Mouse (Mus musculus) neural tube, embryonic 13.5 days (tissue): Measurements from ENCODE around the gene Wfdc5. TPM values are rescaled to one million over a fixed set of nuclear protein-coding genes. Genes with fewer than 3 reads are reported as not detected.
A peak's percentile ranks its signal among the peaks of the same experiment; 100 is the strongest.

ENCODE experiments used
- ATAC-seq: fragments of 200-750 bp; cut with Nextera tagmentation; 2 replicates; pipeline ENCODE4 v1.8.0; 2017; ENCODE audit warnings: low read depth, mild to moderate bottlenecking, moderate TSS enrichment, moderate library complexity
- H3K27ac ChIP-seq: fragments of 300-500 bp; sonication (generic); replicated peaks from 2 replicates; pipeline ENCODE4 v1.5.1; 2015; ENCODE audit warnings: moderate library complexity, mild to moderate bottlenecking, inconsistent platforms
- H3K27me3 ChIP-seq: fragments of 300-500 bp; sonication (generic); 2 replicates; pipeline ENCODE4 v1.6.1; 2015; ENCODE audit warnings: mild to moderate bottlenecking, inconsistent platforms
- H3K36me3 ChIP-seq: fragments of 300-500 bp; sonication (generic); 2 replicates; pipeline ENCODE4 v1.6.1; 2015; ENCODE audit warnings: mild to moderate bottlenecking, inconsistent platforms
- H3K4me1 ChIP-seq: fragments of 300-500 bp; sonication (generic); replicated peaks from 2 replicates; pipeline ENCODE4 v1.6.1; 2015; ENCODE audit warnings: inconsistent platforms
- H3K4me2 ChIP-seq: fragments of 300-500 bp; sonication (generic); 2 replicates; pipeline ENCODE4 v1.6.1; 2015; ENCODE audit warnings: inconsistent platforms, mild to moderate bottlenecking, moderate library complexity
- H3K4me3 ChIP-seq: fragments of 300-500 bp; sonication (generic); 2 replicates; pipeline ENCODE4 v1.5.1; 2015; ENCODE audit warnings: mild to moderate bottlenecking, inconsistent platforms
- H3K9ac ChIP-seq: fragments of 300-500 bp; sonication (generic); 2 replicates; pipeline ENCODE4 v1.6.1; 2015; ENCODE audit warnings: moderate library complexity, mild to moderate bottlenecking, inconsistent platforms
- H3K9me3 ChIP-seq: fragments of 300-500 bp; sonication (generic); 2 replicates; pipeline ENCODE4 v1.6.1; 2016; ENCODE audit warnings: inconsistent platforms
- WGBS: fragments of 180-500 bp; shearing (Covaris S2); methylation state at CpG from one replicate; pipeline ENCODE4 v1.1.7; 2015; 5-methylcytosine and 5-hydroxymethylcytosine counted together
- polyA plus RNA-seq: library from polyadenylated mRNA; unstranded; fragments of >200 nt; fragmentation: Nextera tagmentation; extraction: Ambion mirVana; gene quantifications from 2 replicates; pipeline ENCODE4 v1.2.1, GENCODE M21; 2015

The Wfdc5 gene
- polyA plus RNA-seq, 1 experiment from 2014 or later = not detected

DNA sequence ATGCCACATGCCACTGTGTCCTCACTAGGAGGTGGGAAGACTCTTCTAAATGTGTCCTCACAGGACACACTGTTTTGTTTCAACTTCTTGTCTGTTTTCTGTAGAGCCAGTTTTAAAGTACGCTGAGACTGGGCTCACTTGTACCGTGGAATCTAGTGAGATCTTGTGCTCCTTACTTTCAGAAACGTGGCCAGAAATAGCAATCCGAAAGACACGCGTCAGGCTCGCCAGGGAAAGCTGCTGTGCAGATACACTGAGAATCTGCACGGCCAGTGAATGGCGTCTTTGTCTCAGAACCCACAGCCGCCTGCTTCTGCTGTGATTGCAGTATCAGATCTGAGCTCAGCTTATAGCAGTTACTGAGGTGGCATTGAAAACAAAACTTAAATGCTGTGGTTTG is 40.5 kb downstream of the Wfdc5 start:
- Histone ChIP-seq H3K36me3 (no peaks in the 10 kb centered on the region), H3K4me2 (no peak overlapping the region), H3K4me3 (no peak overlapping the region), H3K9ac (no peak overlapping the region), H3K27ac (peak overlapping the region; percentile 6), H3K27me3 (no peaks in the 10 kb centered on the region), H3K4me1 (peaks cover 30% of the 10 kb centered on the region), H3K9me3 (no peaks in the 10 kb centered on the region)
- ATAC-seq = no peak
- WGBS = 51% methylated on average over 10 of the region's 10 CpGs

DNA sequence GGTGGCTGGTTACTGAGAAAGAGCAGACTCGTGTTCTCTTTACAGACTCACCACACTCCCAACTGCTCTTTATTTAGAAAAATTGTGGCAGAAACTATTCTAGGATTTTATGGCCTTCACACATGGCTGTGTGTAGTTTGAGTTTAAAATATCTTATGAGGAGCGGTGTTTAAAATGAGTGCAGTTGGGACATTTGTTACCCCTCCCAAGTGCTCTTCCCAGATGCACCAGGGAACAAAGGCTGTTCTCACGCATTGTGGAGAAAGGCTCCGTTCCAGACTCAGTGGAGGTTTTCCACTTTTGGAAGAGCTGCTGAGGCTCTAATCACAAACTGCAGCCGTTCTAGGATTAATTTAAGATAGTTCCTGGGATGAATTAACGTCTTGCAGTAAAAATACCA is 44.8 kb downstream of the Wfdc5 start:
- ATAC-seq = no peak
- H3K36me3 ChIP-seq = peaks cover 7% of the 10 kb centered on the region; the same call in 1 of the 2 replicates
- no peak overlapping the region for H3K9ac ChIP-seq
- H3K4me2 ChIP-seq = no peak overlapping the region
- peaks cover 37% of the 10 kb centered on the region for H3K4me1 ChIP-seq
- no peaks in the 10 kb centered on the region for H3K27me3 ChIP-seq
- WGBS = 58% methylated on average over 6 of the region's 6 CpGs
- no peaks in the 10 kb centered on the region for H3K9me3 ChIP-seq
- peak overlapping the region; percentile 28; the same call in 1 of the 2 replicates for H3K27ac ChIP-seq
- no peak overlapping the region for H3K4me3 ChIP-seq

DNA sequence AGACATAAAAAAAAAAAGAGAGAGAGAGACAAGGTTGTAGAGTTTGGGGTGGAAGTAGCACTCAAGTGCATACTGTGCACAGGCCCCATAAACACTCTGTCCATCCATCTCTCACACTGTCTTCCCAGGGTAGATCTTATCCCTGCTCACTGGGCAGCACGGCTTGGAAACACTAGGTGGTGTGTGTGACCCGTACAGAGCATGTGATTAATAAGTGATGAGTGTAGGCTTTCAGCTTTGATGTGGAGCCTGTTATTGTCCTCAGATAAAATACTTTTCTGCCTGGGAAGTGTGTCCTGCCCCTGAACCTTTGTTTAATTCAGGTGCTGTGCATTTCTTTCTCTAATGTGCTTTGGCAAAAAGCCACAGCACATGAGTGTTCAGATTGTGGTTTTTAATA is 46.1 kb downstream of the Wfdc5 start:
- H3K27ac ChIP-seq = no peak overlapping the region
- no peaks in the 10 kb centered on the region for H3K27me3 ChIP-seq
- no peak overlapping the region for H3K9ac ChIP-seq
- peaks cover 27% of the 10 kb centered on the region for H3K4me1 ChIP-seq
- no peaks in the 10 kb centered on the region for H3K9me3 ChIP-seq
- ATAC-seq = no peak
- no peak overlapping the region for H3K4me3 ChIP-seq
- no peak overlapping the region for H3K4me2 ChIP-seq
- H3K36me3 ChIP-seq = peaks cover 12% of the 10 kb centered on the region; the same call in 1 of the 2 replicates
- WGBS = 33% methylated on average over 2 of the region's 2 CpGs

DNA sequence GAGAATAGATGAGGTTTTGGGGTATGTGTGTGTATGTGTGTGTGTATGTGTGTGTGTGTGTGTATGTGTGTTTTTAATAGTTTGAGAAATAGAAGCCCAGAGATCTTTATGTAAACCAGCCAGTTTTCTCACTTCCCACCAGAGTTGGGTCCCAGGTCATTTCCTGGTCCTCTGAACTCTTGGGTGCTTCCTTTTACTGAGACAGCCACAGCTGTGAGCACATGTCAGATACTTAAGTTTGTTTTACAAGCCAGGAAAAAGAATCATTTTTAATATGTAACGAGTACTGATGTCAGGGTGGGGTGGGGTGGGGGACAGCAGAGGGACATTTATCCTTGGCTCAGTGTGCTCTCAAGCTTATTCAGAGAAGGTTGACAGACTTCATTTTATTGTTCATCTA is 47.2 kb downstream of the Wfdc5 start:
- no peak for ATAC-seq
- peaks cover 20% of the 10 kb centered on the region for H3K36me3 ChIP-seq
- H3K9me3 ChIP-seq = no peaks in the 10 kb centered on the region
- 71% methylated on average over 1 of the region's 1 CpGs for WGBS
- no peaks in the 10 kb centered on the region for H3K27me3 ChIP-seq
- no peak overlapping the region for H3K4me2 ChIP-seq
- no peak overlapping the region for H3K9ac ChIP-seq
- H3K27ac ChIP-seq = no peak overlapping the region
- no peak overlapping the region for H3K4me3 ChIP-seq
- H3K4me1 ChIP-seq = peaks cover 27% of the 10 kb centered on the region

DNA sequence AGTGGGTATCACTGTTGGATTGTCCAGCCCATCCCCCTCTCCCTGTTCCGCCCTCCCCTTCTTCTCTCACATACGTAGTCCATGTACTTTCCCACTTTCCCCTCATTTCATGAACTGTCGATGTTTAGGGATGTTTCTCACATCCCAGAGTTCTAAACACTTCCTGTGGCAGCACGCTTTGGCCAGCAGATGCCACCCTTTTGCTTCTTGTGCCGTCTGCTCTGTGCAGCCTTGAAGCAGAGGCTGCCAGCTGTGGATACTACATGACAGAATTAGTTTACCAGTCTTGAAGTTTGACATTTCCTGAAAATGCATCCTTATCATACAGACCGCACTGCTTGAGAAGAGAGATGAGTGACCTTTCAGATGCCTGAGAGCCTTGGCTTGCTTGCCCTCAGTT is 48.0 kb downstream of the Wfdc5 start:
- no peaks in the 10 kb centered on the region for H3K27me3 ChIP-seq
- H3K4me1 ChIP-seq = peaks cover 27% of the 10 kb centered on the region
- H3K9ac ChIP-seq = no peak overlapping the region
- H3K4me2 ChIP-seq = no peak overlapping the region
- ATAC-seq = no peak
- H3K9me3 ChIP-seq = no peaks in the 10 kb centered on the region
- H3K36me3 ChIP-seq = peaks cover 20% of the 10 kb centered on the region
- 75% methylated on average over 6 of the region's 6 CpGs for WGBS
- H3K27ac ChIP-seq = no peak overlapping the region
- H3K4me3 ChIP-seq = no peak overlapping the region

DNA sequence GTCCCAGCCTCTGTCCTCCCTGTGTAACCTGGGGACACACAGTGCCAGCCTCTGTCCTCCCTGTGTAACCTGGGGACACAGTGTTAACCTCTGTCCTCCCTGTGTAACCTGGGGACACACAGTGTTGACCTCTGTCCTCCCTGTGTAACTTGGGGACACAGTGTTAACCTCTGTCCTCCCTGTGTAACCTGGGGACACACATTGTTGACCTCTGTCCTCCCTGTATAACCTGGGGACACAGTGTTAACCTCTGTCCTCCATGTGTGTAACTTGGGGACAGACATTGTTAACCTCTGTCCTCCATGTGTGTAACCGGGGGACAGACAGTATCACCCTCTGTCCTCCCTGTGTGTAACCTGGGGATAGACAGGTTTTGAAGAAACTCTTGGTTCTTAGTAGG is 51.0 kb downstream of the Wfdc5 start:
- Histone ChIP-seq H3K27ac (no peak overlapping the region), H3K36me3 (peaks cover 23% of the 10 kb centered on the region), H3K9ac (no peak overlapping the region), H3K4me3 (no peak overlapping the region), H3K27me3 (no peaks in the 10 kb centered on the region), H3K4me2 (no peak overlapping the region), H3K9me3 (no peaks in the 10 kb centered on the region), H3K4me1 (peaks cover 8% of the 10 kb centered on the region)
- 89% methylated on average over 1 of the region's 1 CpGs for WGBS
- no peak for ATAC-seq

DNA sequence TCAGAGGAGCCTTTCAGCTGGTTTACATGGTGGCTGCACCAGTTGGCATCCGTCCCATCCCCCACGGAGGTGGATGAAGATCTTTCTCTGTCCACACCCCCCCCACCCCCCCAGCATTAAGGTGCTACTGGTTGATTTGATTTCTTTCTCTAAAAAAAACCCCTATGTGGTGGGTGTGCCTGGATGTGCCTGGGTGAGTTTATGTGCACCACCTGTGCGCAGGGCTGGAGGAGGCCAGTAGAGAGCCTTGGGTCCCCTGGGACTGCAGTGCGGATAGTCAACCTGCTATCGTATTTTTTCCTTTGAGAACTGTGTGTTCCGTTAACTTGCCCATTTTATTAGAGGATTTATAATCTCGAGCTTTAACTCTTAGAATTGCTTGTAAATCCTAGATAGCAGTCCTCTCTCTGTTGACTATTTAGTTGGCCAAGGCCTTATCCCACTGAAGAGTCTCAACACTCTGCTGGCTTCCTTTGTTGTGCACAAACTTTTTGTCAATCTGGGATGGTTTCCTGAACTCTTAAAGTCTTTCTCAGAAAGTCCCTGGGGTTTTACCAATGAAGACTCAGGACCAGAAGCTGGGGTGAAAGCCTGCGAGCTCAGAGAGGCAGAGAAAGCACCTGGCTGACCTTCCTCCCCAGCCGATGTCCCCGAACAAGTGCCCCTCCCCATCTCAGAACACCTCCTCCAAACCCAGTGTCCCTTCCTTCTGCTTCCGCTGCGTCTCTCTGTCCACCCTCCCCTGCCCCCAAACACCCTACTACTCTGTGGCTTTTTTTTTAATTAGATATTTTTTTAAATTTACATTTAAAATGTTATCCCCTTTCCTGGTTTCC is 53.7 kb downstream of the Wfdc5 start:
- Histone ChIP-seq H3K4me1 (no peaks in the 10 kb centered on the region), H3K36me3 (peaks cover 31% of the 10 kb centered on the region), H3K9me3 (no peaks in the 10 kb centered on the region), H3K9ac (no peak overlapping the region), H3K4me3 (no peak overlapping the region), H3K27ac (no peak overlapping the region), H3K4me2 (no peak overlapping the region), H3K27me3 (no peaks in the 10 kb centered on the region)
- no peak for ATAC-seq
- WGBS = 83% methylated on average over 12 of the region's 12 CpGs

DNA sequence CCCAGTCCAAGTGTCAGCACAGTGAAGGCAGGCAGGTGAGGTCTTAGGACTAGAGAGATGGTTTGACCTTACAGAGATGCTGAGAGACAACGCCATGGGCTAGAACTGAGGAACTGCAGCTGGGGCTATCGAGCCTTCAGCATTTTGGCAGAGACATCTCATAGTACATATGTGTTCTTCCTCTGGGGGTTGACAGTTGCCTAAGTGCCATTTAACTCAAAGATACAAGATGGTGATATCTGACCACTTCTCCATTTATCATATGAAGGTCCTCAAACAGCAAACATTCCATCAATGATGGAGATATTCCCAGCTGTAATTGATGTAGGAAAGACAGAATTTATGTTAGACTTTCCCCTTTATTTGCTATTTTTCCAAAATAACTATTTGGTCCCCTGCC is 55.2 kb downstream of the Wfdc5 start:
- H3K9me3 ChIP-seq = no peaks in the 10 kb centered on the region
- H3K4me3 ChIP-seq = no peak overlapping the region
- peaks cover 30% of the 10 kb centered on the region for H3K36me3 ChIP-seq
- no peak overlapping the region for H3K4me2 ChIP-seq
- H3K9ac ChIP-seq = no peak overlapping the region
- H3K27ac ChIP-seq = no peak overlapping the region
- WGBS = 95% methylated on average over 2 of the region's 2 CpGs
- H3K4me1 ChIP-seq = no peaks in the 10 kb centered on the region
- H3K27me3 ChIP-seq = no peaks in the 10 kb centered on the region
- no peak for ATAC-seq

DNA sequence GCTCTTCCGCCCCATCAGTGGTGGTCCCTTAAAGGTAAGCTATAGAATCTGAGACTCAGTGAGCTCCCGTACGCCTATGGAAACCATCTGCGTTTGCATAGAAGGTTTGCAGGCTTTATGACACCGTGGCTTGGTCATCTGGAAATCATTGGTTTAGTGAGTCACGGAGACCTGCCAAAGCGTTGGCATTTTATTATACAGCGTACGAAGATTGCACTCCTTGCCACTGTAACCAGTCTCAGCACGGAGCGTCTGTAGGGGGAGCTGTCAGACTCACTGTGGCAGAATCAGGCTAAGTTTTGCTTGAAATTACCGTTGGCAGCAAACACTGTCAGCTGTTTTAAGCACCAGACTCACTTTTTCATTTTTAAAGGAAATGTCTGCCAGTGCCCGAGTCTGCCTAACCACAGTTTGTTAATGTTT is 56.0 kb downstream of the Wfdc5 start:
- no peak overlapping the region for H3K4me2 ChIP-seq
- WGBS = 84% methylated on average over 13 of the region's 13 CpGs

More for the DNA sequence above, 56.0 kb downstream of the Wfdc5 start:
- Histone ChIP-seq H3K9me3 (no peaks in the 10 kb centered on the region), H3K4me1 (no peaks in the 10 kb centered on the region), H3K9ac (no peak overlapping the region), H3K27me3 (no peaks in the 10 kb centered on the region), H3K36me3 (peaks cover 34% of the 10 kb centered on the region), H3K27ac (no peak overlapping the region), H3K4me3 (no peak overlapping the region)
- ATAC-seq = no peak

Other genes with a start within 250 kb of the Wfdc5 start
- gene Ywhab, start 187.8 kb downstream of the Wfdc5 start, polyA plus RNA-seq = 455 and 477 TPM in 2 replicates
- 1.2 and 1.7 TPM in 2 replicates for gene Pabpc1l, start 157.3 kb downstream of the Wfdc5 start, polyA plus RNA-seq
- gene Stk4, start 112.4 kb downstream of the Wfdc5 start, polyA plus RNA-seq = 19.4 and 21.2 TPM in 2 replicates
- gene Tomm34, start 111.6 kb downstream of the Wfdc5 start, polyA plus RNA-seq = 45.3 and 48.0 TPM in 2 replicates
- 0.40 and 0.50 TPM in 2 replicates for gene Kcns1, start 11.6 kb downstream of the Wfdc5 start, polyA plus RNA-seq
- not detected in 2 replicates for gene Wfdc12, start 7.9 kb upstream of the Wfdc5 start, polyA plus RNA-seq
- not detected in 2 replicates for gene Wfdc15a, start 17.4 kb upstream of the Wfdc5 start, polyA plus RNA-seq
- not detected in 2 replicates for gene Wfdc15b, start 38.9 kb upstream of the Wfdc5 start, polyA plus RNA-seq
- not detected in 2 replicates for gene Svs2, start 55.7 kb upstream of the Wfdc5 start, polyA plus RNA-seq
- gene Svs3b, start 73.9 kb upstream of the Wfdc5 start, polyA plus RNA-seq = not detected in 2 replicates
- not detected in 2 replicates for gene Svs4, start 95.7 kb upstream of the Wfdc5 start, polyA plus RNA-seq
- not detected in 2 replicates for gene Svs3a, start 106.5 kb upstream of the Wfdc5 start, polyA plus RNA-seq
- gene Svs6, start 134.0 kb upstream of the Wfdc5 start, polyA plus RNA-seq = not detected in 2 replicates
- gene Svs5, start 150.0 kb upstream of the Wfdc5 start, polyA plus RNA-seq = not detected in 2 replicates
- gene Slpi, start 206.4 kb upstream of the Wfdc5 start, polyA plus RNA-seq = 0.75 TPM in 1 of 2 replicates, not detected in the other
- gene Rbpjl, start 220.4 kb upstream of the Wfdc5 start, polyA plus RNA-seq = 0.08 and 0.10 TPM in 2 replicates
- 7.3 and 13.2 TPM in 2 replicates for gene Matn4, start 222.4 kb upstream of the Wfdc5 start, polyA plus RNA-seq